Mouse (Mus musculus) lung, adult 18-20 months (tissue): ENCODE data around the gene Sept10.
A peak's percentile ranks its signal among the peaks of the same experiment; 100 is the strongest.

Experiments used
- DNase-seq, 2 experiments: peaks; one replicate each; pipeline ENCODE4 v3.0.0; 2022; ENCODE audit warnings: mixed read lengths in 2 of 2

Gene Sept10

GRCm38 (mm10) chr10:59223890-59224289, 2.2 kb upstream of the Sept10 start:
- no peak for DNase-seq

DNA sequence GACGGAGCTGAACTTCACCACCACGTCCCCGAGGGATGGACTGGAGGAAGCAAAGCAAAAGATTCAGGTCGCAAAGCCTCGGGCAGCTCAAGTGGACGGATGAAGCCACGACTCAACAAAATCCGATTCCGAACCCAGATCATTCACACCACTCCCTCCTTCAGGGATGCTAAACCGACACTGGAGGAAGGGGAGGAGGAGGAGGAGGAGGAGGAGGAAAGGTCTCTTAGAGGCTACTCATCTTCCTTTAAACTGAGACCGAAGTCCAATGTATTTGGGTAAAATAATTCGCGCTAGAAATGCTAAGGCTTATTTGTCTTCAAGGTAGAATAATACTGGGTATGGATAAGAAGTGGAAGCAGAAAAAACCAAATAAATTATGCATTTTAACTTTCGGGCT, 1.7 kb upstream of the Sept10 start:
- DNase-seq = no peak

- DNase-seq = peak; percentile 25
Measured at GRCm38 (mm10) chr10:59222271-59223101, 839 bp upstream of the Sept10 start.

DNA sequence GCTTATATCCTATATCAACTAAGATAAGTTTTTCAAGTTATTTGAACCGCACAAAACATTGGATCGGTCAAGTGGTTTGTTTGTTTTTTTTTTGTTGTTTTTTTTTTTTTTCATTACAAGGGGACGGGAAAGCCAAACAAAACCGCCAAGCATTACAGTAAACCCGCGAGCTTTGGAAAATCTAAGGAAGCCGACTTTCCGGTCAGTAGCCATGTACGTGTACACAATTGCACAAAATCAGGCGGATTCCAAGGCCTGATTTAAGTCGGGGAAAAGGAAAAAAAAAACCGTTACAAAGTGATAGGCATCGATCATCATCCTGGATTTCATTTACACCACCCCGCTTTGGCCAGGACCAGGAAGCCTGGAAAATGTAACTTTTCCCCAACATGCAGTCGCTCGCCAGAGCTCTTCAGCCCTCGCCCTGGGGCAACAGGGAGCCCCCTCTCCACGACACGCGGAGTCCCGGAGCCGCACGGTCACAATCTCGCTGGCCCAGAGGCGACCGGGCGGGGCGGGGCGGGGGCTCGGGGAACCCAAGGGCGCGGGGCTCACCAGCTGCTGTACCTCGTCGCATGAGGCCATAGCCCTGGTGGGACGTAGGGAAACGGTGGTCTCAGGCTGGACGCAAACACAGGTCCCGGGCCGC, 699 bp downstream of the Sept10 start:
- DNase-seq = peak in 1 of 2 experiments; percentile 24

GRCm38 (mm10) chr10:59200011-59200410, 21.6 kb downstream of the Sept10 start:
- DNase-seq = no peak

GRCm38 (mm10) chr10:59196763-59197162, 24.9 kb downstream of the Sept10 start:
- DNase-seq = no peak

DNA sequence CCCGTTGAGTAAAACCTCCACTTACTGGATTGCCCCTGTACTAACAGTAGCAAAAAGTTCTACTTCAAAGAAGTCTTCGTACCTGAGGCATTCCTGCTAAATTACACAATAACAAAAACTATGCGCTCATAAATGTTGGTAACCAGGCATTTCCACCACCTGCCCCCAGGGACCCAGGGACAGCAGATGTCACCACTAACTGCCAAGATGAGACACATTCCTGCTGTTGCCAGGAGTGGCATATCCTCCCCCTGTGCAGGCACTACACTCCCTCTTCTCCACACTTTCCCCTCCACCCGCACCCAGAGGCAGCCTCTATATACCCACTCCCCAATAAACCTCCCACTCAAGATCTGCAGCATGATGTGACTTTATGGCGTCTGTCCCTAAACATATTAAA, 26.8 kb downstream of the Sept10 start:
- DNase-seq = no peak

DNA sequence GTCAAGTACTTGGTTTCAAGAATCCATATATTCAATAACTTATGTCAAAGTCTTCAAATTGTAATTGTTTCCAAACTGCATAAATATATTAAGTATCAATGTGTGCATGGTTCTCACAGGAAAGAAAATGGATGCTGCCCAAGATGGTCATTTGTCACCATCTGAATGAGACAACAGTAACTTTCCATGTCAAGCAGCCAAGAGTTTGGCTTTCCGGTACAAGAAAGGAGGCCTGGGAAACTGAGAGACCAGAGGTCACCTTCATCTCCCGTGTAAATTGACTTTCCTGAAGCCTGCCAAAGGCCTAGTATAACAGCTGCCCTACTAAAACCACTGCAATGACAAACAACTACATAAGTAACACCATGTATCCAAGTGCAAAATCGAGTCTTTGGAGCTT, 39.3 kb downstream of the Sept10 start:
- no peak for DNase-seq

- no peak for DNase-seq
Measured at GRCm38 (mm10) chr10:59179620-59180019, 42.0 kb downstream of the Sept10 start.

- DNase-seq = no peak
Measured at GRCm38 (mm10) chr10:59172539-59172938, 49.1 kb downstream of the Sept10 start.

DNA sequence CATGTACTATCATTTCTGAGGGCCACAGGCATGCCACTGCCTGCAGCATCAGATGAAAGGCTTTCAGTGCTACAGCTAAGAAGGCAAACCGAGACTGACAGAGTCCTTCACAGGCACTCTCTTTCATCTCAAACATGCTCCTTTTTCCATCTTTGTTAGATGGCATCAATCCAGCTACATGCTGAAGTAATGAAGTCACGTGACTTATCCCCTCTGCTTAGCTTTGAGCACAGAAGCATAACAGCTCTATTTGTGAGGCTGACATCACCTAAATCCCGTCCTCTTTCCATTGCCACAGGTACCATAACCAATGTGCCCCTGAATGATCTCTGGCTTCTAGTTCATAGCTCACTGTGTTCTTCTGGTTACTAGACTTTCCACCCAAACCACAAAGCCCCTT, 50.6 kb downstream of the Sept10 start:
- no peak for DNase-seq

- DNase-seq = peak; percentile 43 to 50
Measured at GRCm38 (mm10) chr10:59166104-59166944, 55.3 kb downstream of the Sept10 start.

DNA sequence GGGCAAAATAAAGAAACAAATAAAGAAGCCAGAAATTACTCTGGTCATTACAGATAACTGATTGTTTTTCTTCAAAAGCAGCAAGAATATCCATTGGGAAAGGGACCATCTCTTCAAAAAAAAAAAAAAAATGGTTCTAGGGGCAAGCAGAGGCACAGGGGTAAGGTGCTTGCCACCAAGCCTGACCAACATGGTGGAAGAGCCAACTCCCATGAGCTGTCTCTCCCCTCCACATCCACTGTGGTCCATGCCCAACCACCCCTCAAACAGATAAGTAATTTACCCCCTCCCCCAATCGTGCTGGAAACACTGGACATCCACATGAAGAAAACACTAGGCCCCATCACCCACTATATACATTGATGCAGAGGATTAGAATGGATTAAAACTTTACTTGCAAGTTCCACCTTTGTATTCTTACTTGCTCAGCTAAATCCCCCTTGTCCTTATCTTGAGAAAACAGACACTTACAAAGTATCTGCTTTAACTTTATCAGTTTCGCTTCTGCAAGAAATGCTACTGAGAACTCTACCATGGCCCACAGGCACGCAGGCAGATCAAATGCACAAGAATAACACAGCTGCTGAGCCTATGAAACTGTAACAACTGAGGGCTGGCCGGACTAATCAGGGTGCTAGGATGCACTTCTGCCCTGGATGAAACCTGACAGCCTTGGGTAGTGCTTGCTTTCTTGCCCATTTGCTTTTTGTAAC, 59.3 kb downstream of the Sept10 start:
- DNase-seq = no peak

- no peak for DNase-seq
Measured at GRCm38 (mm10) chr10:59158627-59159026, 63.0 kb downstream of the Sept10 start.

DNA sequence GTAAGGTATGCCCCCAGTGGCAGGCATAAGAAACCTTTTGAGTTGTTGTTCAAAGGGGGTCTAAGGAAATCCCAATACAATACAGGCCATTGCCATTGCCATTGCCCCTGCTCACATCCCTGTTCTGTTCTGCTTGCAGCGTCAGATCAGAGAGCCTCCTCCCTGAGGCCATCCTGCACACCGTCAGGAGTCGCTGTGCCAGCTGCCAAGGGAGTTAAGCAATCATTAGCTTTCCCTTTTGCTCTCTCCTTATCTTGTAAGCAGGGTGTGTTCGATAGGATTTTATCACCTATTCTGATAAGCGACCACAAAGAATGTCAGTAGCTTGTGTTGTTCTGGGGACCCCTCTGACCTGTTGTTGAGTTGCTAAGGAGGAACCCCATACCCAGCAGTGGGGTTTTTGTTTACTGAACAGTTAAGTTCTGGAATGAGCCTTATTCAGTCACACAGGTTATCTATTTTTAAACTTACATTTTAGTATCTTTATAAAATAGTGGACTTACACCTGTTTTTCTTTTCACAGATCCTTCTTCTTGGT, 69.0 kb downstream of the Sept10 start:
- peak in 1 of 2 experiments; percentile 7 for DNase-seq

DNA sequence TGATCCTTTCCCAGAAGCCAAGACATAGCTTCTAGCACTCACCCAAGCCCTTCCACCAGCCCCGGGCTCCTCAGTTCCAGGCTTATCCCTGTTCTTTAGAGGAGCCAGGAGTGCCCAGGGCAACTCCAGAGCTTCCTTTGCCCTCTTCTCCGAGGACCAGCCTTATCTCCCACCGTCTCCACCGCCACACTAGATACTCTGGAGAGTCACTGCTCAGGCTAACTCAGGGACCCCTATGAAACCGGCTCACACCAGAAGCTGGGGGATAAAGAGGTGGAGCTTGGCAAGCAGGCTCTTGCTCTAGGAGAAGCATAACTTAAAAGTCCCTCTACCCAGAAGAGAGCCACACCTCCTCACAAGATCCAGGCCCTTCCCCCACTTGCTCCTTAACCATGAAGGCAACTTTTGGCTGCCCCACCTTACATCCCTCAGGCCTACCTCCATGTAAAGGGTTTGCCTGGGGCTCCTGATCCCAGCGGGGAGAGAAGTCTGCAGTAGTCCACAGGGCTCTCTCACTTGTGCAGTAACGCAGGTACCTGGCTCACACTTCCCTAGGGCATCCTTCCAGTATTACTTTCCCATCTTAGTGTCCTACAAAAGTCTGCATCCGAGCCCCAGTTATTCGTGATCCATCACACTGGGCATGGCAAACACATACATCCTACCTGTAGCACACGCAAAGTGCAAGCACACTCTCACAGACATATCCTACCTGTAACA, 70.5 kb downstream of the Sept10 start:
- DNase-seq = no peak

- peak in 1 of 2 experiments; percentile 60 for DNase-seq
Measured at GRCm38 (mm10) chr10:59149956-59150383, 71.7 kb downstream of the Sept10 start.

DNA sequence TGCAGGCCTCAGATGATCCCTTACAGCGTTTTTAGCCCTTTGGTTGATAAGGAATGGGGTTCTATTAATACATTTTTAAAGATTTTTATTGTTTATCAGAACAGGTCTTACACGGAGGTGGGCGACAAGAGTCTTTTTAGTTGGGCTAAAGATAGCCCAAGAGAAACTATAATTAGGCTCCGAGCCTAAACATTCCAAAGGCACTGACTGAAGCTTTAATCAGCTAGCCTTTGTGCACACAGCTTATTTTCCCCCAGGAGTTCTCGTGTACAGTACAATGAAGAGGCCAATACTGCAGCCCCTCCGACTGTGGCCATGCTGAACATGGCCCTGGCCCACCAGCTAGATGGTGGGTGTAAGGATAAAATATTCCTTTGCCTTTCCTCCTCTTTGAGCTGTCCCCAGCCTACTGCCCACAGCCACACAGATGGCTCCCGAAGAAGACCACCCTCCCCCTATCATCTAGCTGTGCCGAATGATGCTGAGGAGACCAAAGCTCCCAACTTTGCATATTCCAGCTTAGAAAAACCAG, 88.1 kb downstream of the Sept10 start:
- no peak for DNase-seq

- peak; percentile 41 to 62 for DNase-seq
Measured at GRCm38 (mm10) chr10:59131926-59132628, 89.6 kb downstream of the Sept10 start.

DNA sequence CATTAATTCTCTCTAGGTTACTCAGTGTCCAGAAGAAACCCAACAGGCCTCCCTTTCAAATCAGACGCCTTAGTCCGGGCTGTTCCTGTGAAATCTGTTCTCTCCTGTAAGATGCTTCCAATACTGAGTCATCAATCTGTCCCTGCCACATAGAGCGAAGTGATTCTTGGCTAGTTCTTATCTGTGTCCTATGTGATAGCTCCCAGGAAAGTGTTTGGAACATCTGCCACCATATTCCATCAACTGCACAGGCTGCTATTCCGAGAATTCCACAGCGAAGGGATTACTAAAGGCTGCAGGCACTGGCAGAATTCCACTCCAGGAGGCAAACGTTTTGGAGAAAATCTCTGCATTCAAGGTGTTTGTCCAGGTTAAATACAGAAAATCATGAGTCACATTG, 94.0 kb downstream of the Sept10 start:
- DNase-seq = no peak

GRCm38 (mm10) chr10:59125497-59125896, 96.2 kb downstream of the Sept10 start:
- DNase-seq = no peak
